Mouse (Mus musculus) heart, postnatal 0 days (tissue): ENCODE measurements around the gene Igsf8. TPM values are rescaled to one million over a fixed set of nuclear protein-coding genes. Genes with fewer than 3 reads are reported as not detected.
A peak's percentile ranks its signal among the peaks of the same experiment; 100 is the strongest.

Experiments
- ATAC-seq: fragments of 200-750 bp; cut with Nextera tagmentation; 2 replicates; pipeline ENCODE4 v1.8.0; 2017; ENCODE audit warnings: low read depth, moderate number of reproducible peaks, moderate library complexity; ENCODE audit not compliant: insufficient read depth
- DNase-seq: peaks from one replicate; pipeline ENCODE4 v3.0.0-alpha.2; 2016; ENCODE audit warnings: low spot score
- H3K27ac ChIP-seq: fragments of 300-500 bp; sonication (generic); 2 replicates; pipeline ENCODE4 v1.5.1; 2014; ENCODE audit warnings: low read depth, mild to moderate bottlenecking
- H3K27me3 ChIP-seq: fragments of 300-500 bp; sonication (generic); 2 replicates; pipeline ENCODE4 v1.6.1; 2014; ENCODE audit warnings: low read length, mixed read lengths; ENCODE audit not compliant: control insufficient read depth, insufficient read depth
- H3K36me3 ChIP-seq: fragments of 300-500 bp; sonication (generic); replicated peaks from 2 replicates; pipeline ENCODE4 v1.6.1; 2014; ENCODE audit warnings: low read length, mixed read lengths; ENCODE audit not compliant: control insufficient read depth, insufficient read depth
- H3K4me1 ChIP-seq: fragments of 300-500 bp; sonication (generic); 2 replicates; pipeline ENCODE4 v1.6.1; 2014; ENCODE audit warnings: antibody characterized with exemption; ENCODE audit not compliant: control insufficient read depth, insufficient read depth
- H3K4me2 ChIP-seq: fragments of 300-500 bp; sonication (generic); 2 replicates; pipeline ENCODE4 v1.6.1; 2014; ENCODE audit warnings: low read depth, mild to moderate bottlenecking, low read length, moderate library complexity
- H3K4me3 ChIP-seq: fragments of 300-500 bp; sonication (generic); 2 replicates; pipeline ENCODE4 v1.5.1; 2014; ENCODE audit warnings: low read depth, low read length
- H3K9ac ChIP-seq: fragments of 300-500 bp; sonication (generic); replicated peaks from 2 replicates; pipeline ENCODE4 v1.6.1; 2014; ENCODE audit warnings: low read depth, low read length, mixed read lengths
- H3K9me3 ChIP-seq: fragments of 300-500 bp; sonication (generic); replicated peaks from 2 replicates; pipeline ENCODE4 v1.6.1; 2016; ENCODE audit warnings: low read length; ENCODE audit not compliant: control insufficient read depth
- CTCF ChIP-seq: IDR thresholded peaks from 2 replicates; pipeline ENCODE4 v1.5.1; 2016; ENCODE audit warnings: antibody characterized with exemption, control low read depth, low read depth
- EP300 ChIP-seq: IDR thresholded peaks from 2 replicates; pipeline ENCODE4 v1.6.1; 2016; ENCODE audit warnings: antibody characterized with exemption, low read depth
- WGBS: fragments of 180-500 bp; shearing (Covaris S2); extraction: QIAGEN DNeasy Blood & Tissue Kit; methylation state at CpG from one replicate; pipeline ENCODE4 v1.1.7; 2014; 5-methylcytosine and 5-hydroxymethylcytosine counted together
- polyA plus RNA-seq: library from polyadenylated mRNA; unstranded; fragments of >200 nt; fragmentation: Nextera tagmentation; extraction: Ambion mirVana; gene quantifications from 2 replicates; pipeline ENCODE4 v1.2.1, GENCODE M21; 2015
- total RNA-seq: library from RNA; depleted of rRNA; stranded (reverse); fragments of >200 nt; gene quantifications from 2 replicates; pipeline ENCODE4 v1.2.3, GENCODE M21; 2014; ENCODE audit warnings: low replicate concordance

Gene Igsf8
- total and polyA plus RNA-seq, 2 experiments from 2014 or later = 11.4 to 22.1 TPM

DNA sequence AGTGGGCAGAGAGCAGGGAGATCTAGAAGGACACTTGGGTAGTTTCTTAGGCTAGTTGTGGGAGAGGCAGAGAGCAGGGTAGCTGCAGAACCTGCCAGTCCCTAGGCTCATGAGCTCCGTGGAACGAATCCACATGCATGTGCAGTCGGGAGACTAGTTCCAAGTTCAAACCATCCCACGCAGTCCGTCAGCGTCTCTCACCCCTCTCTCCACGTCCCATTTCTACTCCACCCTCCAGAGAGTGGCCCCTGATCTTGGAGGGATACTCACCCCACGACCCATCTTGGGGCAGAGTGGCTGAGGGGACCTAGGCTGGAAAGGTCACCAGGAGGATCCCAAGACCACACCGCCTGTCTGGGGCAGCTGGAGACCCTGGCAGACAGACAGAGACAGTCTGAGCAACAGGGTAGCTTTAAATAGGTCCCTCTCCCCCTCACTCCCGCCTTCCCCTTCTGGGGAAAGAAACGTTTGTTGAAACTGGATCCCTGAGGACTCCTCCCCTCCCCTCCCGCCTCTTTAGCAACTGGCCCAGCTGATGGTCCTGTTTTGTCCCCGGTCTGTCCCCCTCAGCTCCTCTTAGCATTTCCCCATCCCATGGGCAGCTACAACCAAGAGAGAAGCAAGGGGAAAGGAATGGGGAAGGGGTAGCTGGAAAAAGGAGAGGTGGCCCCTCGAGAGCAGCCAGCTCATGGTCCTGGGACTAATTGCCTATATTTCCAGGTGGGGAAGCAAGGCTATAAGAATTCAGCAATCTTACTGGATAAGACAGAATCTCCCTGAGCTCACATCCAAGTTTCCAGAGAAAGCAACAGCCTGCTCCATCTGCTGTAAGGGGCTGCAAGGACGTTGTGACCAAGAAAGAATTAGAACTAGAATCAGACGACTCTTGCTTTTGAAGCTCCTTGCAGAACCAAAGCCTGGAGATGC, 36.4 kb downstream of the Igsf8 start, which contains the start of gene Atp1a2:
Atp1a2 (minus strand) TSS at position 454 of the 927 bp plus-strand sequence.
- WGBS = 9% methylated on average over 16 of the region's 16 CpGs
- peak within 1 kb of the TSS; percentile 44 for H3K4me3 ChIP-seq
- TF ChIP-seq CTCF (no peak), EP300 (no peak)
- ATAC-seq (peak; percentile 68), DNase-seq (peak; percentile 77)
- H3K36me3 ChIP-seq = 0 out of 2 replicates have a peak, but pooled peaks cover under 1% of the 10 kb centered on the region
- H3K4me2 ChIP-seq = peak within 1 kb of the TSS; percentile 64
- H3K27me3 ChIP-seq = no peaks in the 10 kb centered on the region
- peak within 1 kb of the TSS; percentile 89 for H3K27ac ChIP-seq
- H3K4me1 ChIP-seq = peaks cover 48% of the 10 kb centered on the region
- H3K9me3 ChIP-seq = no peaks in the 10 kb centered on the region
- H3K9ac ChIP-seq = peak within 1 kb of the TSS; percentile 61

DNA sequence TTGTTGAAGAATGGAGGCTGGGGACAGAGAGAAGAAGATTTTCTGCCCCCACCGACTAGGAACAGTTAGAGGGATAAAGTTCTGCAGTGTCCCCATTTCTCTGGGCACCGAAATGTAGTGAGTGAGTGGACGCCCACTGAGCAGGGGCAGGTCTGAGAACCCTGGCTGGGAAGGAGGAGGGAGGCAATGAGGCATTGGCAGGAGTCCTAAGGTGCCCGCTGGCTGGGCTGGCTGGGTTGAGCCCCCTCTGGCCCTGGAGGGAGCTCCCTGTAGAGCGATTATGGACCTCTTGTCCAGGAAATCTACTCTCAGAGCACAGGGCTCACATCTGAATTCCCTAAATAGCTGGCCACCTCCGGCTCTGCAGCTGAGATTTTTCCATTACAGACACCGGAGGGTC, 38.1 kb downstream of the Igsf8 start:
- TF ChIP-seq CTCF (no peak), EP300 (no peak)
- H3K4me3 ChIP-seq = no peak overlapping the region
- H3K27me3 ChIP-seq = no peaks in the 10 kb centered on the region
- no peak for ATAC-seq
- no peaks in the 10 kb centered on the region for H3K36me3 ChIP-seq
- DNase-seq = no peak
- no peak overlapping the region for H3K9ac ChIP-seq
- H3K27ac ChIP-seq = peak overlapping the region; percentile 63
- H3K4me1 ChIP-seq = peaks cover 48% of the 10 kb centered on the region
- no peaks in the 10 kb centered on the region for H3K9me3 ChIP-seq
- 34% methylated on average over 7 of the region's 7 CpGs for WGBS
- H3K4me2 ChIP-seq = no peak overlapping the region

DNA sequence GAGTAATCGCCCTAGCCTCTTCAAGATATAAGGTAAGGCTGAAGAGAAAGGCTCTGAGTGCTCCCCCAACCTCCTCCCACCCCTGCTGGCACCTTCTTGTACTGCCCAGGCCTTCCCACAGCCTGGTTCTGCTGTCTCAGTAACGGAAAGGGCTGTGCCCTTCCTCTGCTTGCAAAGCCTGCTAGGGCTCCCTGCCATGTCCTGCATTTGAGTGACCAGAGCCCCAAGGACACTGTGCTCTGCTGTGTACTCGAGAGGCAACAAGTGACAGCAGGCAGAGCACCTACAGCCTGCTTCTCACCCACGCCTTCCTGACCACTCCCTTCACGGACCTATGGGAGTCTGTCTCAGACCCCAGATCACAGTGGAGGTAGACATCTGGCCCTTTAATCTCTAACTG, 38.8 kb downstream of the Igsf8 start:
- ATAC-seq (0 out of 2 replicates have a peak, but pooled peaks have one; percentile 13), DNase-seq (no peak)
- Histone ChIP-seq H3K9ac (no peak overlapping the region), H3K4me3 (no peak overlapping the region), H3K4me2 (no peak overlapping the region), H3K36me3 (no peaks in the 10 kb centered on the region), H3K27me3 (no peaks in the 10 kb centered on the region), H3K27ac (peak overlapping the region; percentile 63), H3K4me1 (peaks cover 48% of the 10 kb centered on the region), H3K9me3 (no peaks in the 10 kb centered on the region)
- WGBS = 40% methylated on average over 5 of the region's 5 CpGs
- TF ChIP-seq EP300 (no peak), CTCF (no peak)

DNA sequence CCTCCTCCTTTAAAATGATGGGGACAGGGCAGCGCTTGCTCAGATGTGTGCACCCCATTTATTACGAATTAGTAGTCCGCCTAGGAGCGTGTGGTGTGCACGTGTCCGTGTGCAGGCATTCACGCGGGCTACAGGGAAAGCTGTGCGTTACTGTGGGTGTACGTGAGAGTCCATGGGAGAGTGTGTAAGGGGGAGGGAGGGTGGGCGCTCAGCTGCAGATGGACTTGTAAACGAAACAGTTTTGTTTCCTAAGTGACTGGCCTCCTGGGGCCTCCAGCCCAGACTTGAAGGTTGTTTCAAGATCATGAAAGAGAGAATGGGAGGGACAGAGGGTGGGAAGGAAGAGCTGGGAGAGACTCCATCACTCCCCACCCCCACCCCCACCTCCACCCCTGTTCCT, 39.7 kb downstream of the Igsf8 start:
- 53% methylated on average over 12 of the region's 12 CpGs for WGBS
- DNase-seq (no peak), ATAC-seq (no peak)

DNA sequence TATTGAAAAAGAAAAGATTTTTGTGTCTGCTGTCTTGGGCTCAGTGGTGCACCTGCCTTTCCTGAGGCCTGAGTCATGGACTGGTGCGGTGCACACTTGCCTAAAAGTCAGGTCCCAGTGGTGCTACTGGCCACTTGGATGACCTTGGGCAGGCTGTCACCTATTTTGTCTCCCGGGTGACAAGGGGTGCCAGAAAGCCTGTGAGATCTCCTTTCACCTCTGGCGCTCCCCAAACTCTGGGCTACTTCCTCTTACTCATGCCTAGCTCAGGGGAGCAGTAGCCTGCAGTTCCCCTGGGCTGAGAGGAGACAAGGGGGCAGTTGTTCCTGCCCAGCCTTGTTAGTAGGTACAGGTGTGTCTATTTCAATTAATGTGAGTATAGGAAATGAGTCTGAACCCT, 40.9 kb downstream of the Igsf8 start:
- H3K9me3 ChIP-seq = no peaks in the 10 kb centered on the region
- TF ChIP-seq EP300 (no peak), CTCF (no peak)
- H3K27me3 ChIP-seq = no peaks in the 10 kb centered on the region
- H3K4me3 ChIP-seq = no peak overlapping the region
- no peak overlapping the region for H3K9ac ChIP-seq
- H3K4me2 ChIP-seq = no peak overlapping the region
- peaks cover 28% of the 10 kb centered on the region for H3K4me1 ChIP-seq
- no peak overlapping the region for H3K27ac ChIP-seq
- no peaks in the 10 kb centered on the region for H3K36me3 ChIP-seq
- DNase-seq (no peak), ATAC-seq (no peak)
- WGBS = 60% methylated on average over 3 of the region's 3 CpGs

More for the DNA sequence above, 39.7 kb downstream of the Igsf8 start:
- H3K27me3 ChIP-seq = no peaks in the 10 kb centered on the region
- no peaks in the 10 kb centered on the region for H3K9me3 ChIP-seq
- no peak overlapping the region for H3K4me3 ChIP-seq
- no peak overlapping the region for H3K9ac ChIP-seq
- TF ChIP-seq CTCF (no peak), EP300 (no peak)
- no peak overlapping the region for H3K4me2 ChIP-seq
- H3K27ac ChIP-seq = 0 out of 2 replicates have a peak overlapping the region, but pooled peaks have one; percentile 63
- peaks cover 39% of the 10 kb centered on the region for H3K4me1 ChIP-seq
- H3K36me3 ChIP-seq = no peaks in the 10 kb centered on the region
